Mouse (Mus musculus): ENCODE measurements around the gene Rasl12.

DNA sequence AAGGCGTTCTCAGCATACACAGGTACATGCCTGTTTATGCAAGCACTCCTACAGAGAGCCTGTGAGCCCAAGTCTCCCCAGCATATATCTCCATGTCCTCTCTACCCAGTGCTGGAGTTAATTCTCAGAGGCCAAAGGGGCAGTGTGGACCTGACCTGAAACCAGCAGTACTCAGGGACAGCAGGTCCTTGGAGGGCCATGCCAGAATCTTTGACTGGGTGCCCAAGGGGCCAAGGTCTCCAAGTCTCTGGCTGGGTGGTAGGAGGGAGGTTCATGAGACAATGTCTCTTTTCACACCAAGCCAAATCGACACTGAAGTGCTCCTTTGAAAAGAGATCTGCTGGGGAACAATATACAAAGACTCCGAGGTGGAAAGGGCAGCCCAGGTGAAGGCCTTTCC is 9.6 kb downstream of the Rasl12 start:
- TF ChIP-seq CTCF (IDR thresholded peaks at IDR 0.05; ENCODE audit: low read depth) (no peak), EP300 (IDR thresholded peaks at IDR 0.05; ENCODE audit: low read depth) (no peak)
